Mouse (Mus musculus) erythroblast, embryonic 14.5 days (primary cell): Measurements from ENCODE around the gene Chst4. TPM values are rescaled to one million over a fixed set of nuclear protein-coding genes. Genes with fewer than 3 reads are reported as not detected.

Experiments used
- H3K27me3 ChIP-seq: 2 replicates; pipeline ENCODE4 v1.6.1; 2012; ENCODE audit warnings: inconsistent platforms; ENCODE audit not compliant: control insufficient read depth
- H3K36me3 ChIP-seq: 2 replicates; pipeline ENCODE4 v1.6.1; 2012; ENCODE audit warnings: mild to moderate bottlenecking, inconsistent platforms; ENCODE audit not compliant: control insufficient read depth
- H3K4me1 ChIP-seq: 2 replicates; pipeline ENCODE4 v1.6.1; 2012; ENCODE audit warnings: inconsistent platforms; ENCODE audit not compliant: control insufficient read depth
- H3K4me3 ChIP-seq: replicated peaks from 2 replicates; pipeline ENCODE3; 2012; ENCODE audit warnings: moderate library complexity, mild to moderate bottlenecking, inconsistent platforms
- H3K9me3 ChIP-seq: 2 replicates; pipeline ENCODE4 v1.6.1; 2012; ENCODE audit warnings: low read length, inconsistent platforms, mixed read lengths; ENCODE audit not compliant: control insufficient read depth
- GATA1 ChIP-seq: IDR thresholded peaks from 2 replicates; pipeline ENCODE4 v1.6.1; 2012; ENCODE audit warnings: low read length, inconsistent platforms, mixed read lengths
- TAL1 ChIP-seq: IDR thresholded peaks from 3 replicates; pipeline ENCODE4 v1.6.1; 2012; ENCODE audit warnings: low read length, inconsistent platforms, mixed read lengths
- polyA plus RNA-seq: library from polyadenylated mRNA; stranded (reverse); fragments of >175 nt; gene quantifications from 2 replicates; pipeline ENCODE4 v1.2.3, GENCODE M21; 2012

The Chst4 gene
- polyA plus RNA-seq, 1 experiment = not detected

DNA sequence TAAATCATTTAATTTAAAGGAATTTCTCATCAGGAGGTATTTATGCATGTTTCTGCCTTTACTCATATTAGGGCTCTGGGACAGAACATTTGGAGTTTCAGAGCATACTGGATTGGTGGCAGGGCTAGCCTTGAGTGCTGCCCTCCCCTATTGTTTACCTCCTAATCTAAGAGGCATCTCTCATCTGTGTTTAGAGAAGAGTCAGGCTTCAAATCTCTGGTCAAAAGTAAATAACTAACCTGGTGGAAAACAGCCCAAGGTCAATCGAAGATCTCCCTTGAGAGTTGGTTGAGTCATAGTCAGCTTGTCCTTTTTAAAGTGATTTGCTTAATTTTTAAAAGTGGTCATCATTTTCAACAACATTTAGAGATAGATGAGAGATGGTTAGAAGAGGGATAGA is 46.6 kb downstream of the Chst4 start:
- H3K36me3 ChIP-seq = no peaks in the 10 kb centered on the region
- TF ChIP-seq TAL1 (no peak), GATA1 (no peak)
- H3K4me1 ChIP-seq = no peaks in the 10 kb centered on the region
- H3K27me3 ChIP-seq = no peaks in the 10 kb centered on the region
- no peaks in the 10 kb centered on the region for H3K9me3 ChIP-seq
- no peak overlapping the region for H3K4me3 ChIP-seq

- Histone ChIP-seq H3K36me3 (no peaks in the 10 kb centered on the region), H3K4me3 (no peak overlapping the region), H3K27me3 (no peaks in the 10 kb centered on the region), H3K9me3 (no peaks in the 10 kb centered on the region), H3K4me1 (no peaks in the 10 kb centered on the region)
- TF ChIP-seq GATA1 (no peak), TAL1 (no peak)
Observed at GRCm38 (mm10) chr8:109992166-109992565, 47.4 kb downstream of the Chst4 start.

DNA sequence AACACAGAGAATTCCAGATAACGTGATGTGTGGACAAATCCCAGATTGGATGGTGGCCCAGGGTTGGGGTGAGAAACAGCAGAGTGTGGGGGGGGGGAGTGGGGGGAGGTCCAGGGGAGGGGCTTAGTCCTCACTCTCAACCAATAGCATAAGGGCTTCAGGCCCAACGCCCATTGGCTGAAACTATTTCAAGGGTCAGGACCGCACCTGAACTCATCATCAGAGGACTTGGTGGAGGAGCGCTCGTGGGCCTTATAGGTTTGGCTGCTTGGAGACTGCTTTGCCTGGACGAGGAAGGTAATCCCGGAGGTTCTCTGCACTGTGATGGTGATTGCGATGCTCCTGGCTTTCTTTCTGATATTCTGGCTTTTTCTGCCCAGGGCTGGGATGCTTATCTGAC is 49.3 kb downstream of the Chst4 start, which contains the start of gene Tat:
Gene Tat, plus strand, starts transcription at position 214 of the 400 bp plus-strand sequence.
- TF ChIP-seq GATA1 (no peak), TAL1 (no peak)

GRCm38 (mm10) chr8:109989151-109989550 is 50.4 kb downstream of the Chst4 start:
- TF ChIP-seq GATA1 (no peak), TAL1 (no peak)
- no peaks in the 10 kb centered on the region for H3K27me3 ChIP-seq
- H3K9me3 ChIP-seq = no peaks in the 10 kb centered on the region; the same call in 1 of the 2 replicates
- H3K4me1 ChIP-seq = no peaks in the 10 kb centered on the region
- H3K36me3 ChIP-seq = no peaks in the 10 kb centered on the region
- H3K4me3 ChIP-seq = no peak overlapping the region

More for the DNA sequence above, 49.3 kb downstream of the Chst4 start, which contains the start of gene Tat:
- Histone ChIP-seq H3K9me3 (no peaks in the 10 kb centered on the region; the same call in 1 of the 2 replicates), H3K4me3 (no peak within 1 kb of the TSS), H3K4me1 (no peaks in the 10 kb centered on the region), H3K36me3 (no peaks in the 10 kb centered on the region), H3K27me3 (no peaks in the 10 kb centered on the region)

DNA sequence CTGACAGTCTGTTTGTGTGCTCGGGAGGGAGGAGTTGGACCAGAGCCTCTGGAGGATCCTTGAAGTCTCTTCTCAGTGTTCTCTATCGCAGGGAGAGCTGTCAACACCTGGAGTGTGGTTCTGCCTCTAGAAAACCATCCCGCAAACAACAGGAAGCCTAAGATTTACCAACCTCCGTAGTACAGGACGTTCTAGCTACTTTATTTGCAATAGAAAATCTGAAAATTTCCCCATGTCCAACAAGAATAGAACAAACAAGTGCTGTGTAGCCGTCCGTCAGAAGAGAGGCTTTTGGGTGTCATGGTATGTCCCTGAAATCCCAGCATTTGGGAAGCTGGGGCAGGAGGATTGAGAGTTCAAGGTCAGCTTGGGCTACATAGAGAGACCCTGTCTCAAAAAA is 51.8 kb downstream of the Chst4 start:
- no peaks in the 10 kb centered on the region for H3K27me3 ChIP-seq
- no peaks in the 10 kb centered on the region for H3K36me3 ChIP-seq
- TF ChIP-seq GATA1 = no peak
- TF ChIP-seq TAL1 = no peak
- H3K4me3 ChIP-seq = no peak overlapping the region
- H3K9me3 ChIP-seq = no peaks in the 10 kb centered on the region; the same call in 1 of the 2 replicates
- no peaks in the 10 kb centered on the region for H3K4me1 ChIP-seq

DNA sequence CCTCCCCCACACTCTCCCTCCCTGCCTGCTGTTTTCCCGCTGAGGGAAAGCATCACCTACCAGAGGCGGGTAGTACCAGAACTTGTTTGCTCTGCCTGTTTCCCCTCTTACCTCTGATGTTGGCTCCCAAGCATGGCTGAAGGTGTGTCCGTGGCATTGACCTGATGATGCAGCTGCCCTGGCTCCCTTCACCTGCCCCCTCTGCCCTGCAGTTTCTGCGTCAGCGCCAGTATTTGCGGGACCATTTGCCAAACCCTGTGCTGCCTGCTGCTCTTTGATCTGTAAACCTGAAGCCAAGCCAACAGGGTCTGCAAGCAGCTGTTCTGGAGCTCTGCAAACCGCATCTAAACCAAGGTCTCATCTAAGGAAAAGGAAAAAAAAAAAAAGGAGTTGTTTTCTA is 53.2 kb downstream of the Chst4 start:
- no peaks in the 10 kb centered on the region; the same call in 1 of the 2 replicates for H3K9me3 ChIP-seq
- H3K27me3 ChIP-seq = no peaks in the 10 kb centered on the region
- H3K36me3 ChIP-seq = no peaks in the 10 kb centered on the region
- TF ChIP-seq GATA1 (no peak), TAL1 (no peak)
- H3K4me3 ChIP-seq = no peak overlapping the region
- no peaks in the 10 kb centered on the region for H3K4me1 ChIP-seq

GRCm38 (mm10) chr8:109983944-109984343 is 55.6 kb downstream of the Chst4 start:
- Histone ChIP-seq H3K9me3 (no peaks in the 10 kb centered on the region; the same call in 1 of the 2 replicates), H3K4me1 (no peaks in the 10 kb centered on the region), H3K36me3 (no peaks in the 10 kb centered on the region), H3K27me3 (no peaks in the 10 kb centered on the region), H3K4me3 (no peak overlapping the region)
- TF ChIP-seq TAL1 (no peak), GATA1 (no peak)

GRCm38 (mm10) chr8:109982386-109983105 is 57.0 kb downstream of the Chst4 start:
- Histone ChIP-seq H3K36me3 (no peaks in the 10 kb centered on the region), H3K9me3 (no peaks in the 10 kb centered on the region; the same call in 1 of the 2 replicates), H3K4me3 (no peak overlapping the region), H3K4me1 (no peaks in the 10 kb centered on the region), H3K27me3 (no peaks in the 10 kb centered on the region)
- no peak for TF ChIP-seq GATA1
- TF ChIP-seq TAL1 = no peak

GRCm38 (mm10) chr8:109979339-109979738 is 60.2 kb downstream of the Chst4 start:
- no peak for TF ChIP-seq GATA1
- TF ChIP-seq TAL1 = no peak
- H3K4me3 ChIP-seq = no peak overlapping the region
- H3K36me3 ChIP-seq = no peaks in the 10 kb centered on the region

More at GRCm38 (mm10) chr8:109979339-109979738, 60.2 kb downstream of the Chst4 start:
- H3K27me3 ChIP-seq = no peaks in the 10 kb centered on the region
- H3K9me3 ChIP-seq = no peaks in the 10 kb centered on the region
- no peaks in the 10 kb centered on the region for H3K4me1 ChIP-seq

Other genes with a start within 250 kb of the Chst4 start
- 0.45 and 0.51 TPM in 2 replicates for gene Phlpp2, start 171.2 kb downstream of the Chst4 start, polyA plus RNA-seq
- not detected in 2 replicates for gene Marveld3, start 77.5 kb downstream of the Chst4 start, polyA plus RNA-seq
- not detected in 2 replicates for gene Tat, start 49.3 kb downstream of the Chst4 start, polyA plus RNA-seq
- gene Zfp612, start 40.0 kb upstream of the Chst4 start, polyA plus RNA-seq = not detected in 2 replicates
- gene Gm21964, start 61.5 kb upstream of the Chst4 start, polyA plus RNA-seq = not detected in 2 replicates
- gene Gm17720, start 63.0 kb upstream of the Chst4 start, polyA plus RNA-seq = not detected in 2 replicates
- gene Calb2, start 128.5 kb upstream of the Chst4 start, polyA plus RNA-seq = not detected in 2 replicates
- gene Cmtr2, start 175.9 kb upstream of the Chst4 start, polyA plus RNA-seq = 0.03 TPM in 1 of 2 replicates, not detected in the other
- under 0.01 TPM in 1 of 2 replicates, not detected in the other for gene Hydin, start 227.2 kb upstream of the Chst4 start, polyA plus RNA-seq